Mouse (Mus musculus) lung, postnatal 0 days (tissue): ENCODE results near the gene Olfr483. TPM values are rescaled to one million over a fixed set of nuclear protein-coding genes. Genes with fewer than 3 reads are reported as not detected.

Experiments used
- ATAC-seq: fragments of 200-750 bp; cut with Nextera tagmentation; 2 replicates; pipeline ENCODE4 v1.8.0; 2017; ENCODE audit warnings: moderate library complexity
- DNase-seq: peaks from one replicate; pipeline ENCODE4 v3.0.0-alpha.2; 2016; ENCODE audit warnings: low spot score
- H3K27ac ChIP-seq: fragments of 300-500 bp; sonication (generic); 2 replicates; pipeline ENCODE4 v1.5.1; 2014; ENCODE audit warnings: antibody characterized with exemption, mild to moderate bottlenecking, low read length, mixed read lengths
- H3K27me3 ChIP-seq: fragments of 300-500 bp; sonication (generic); replicated peaks from 2 replicates; pipeline ENCODE4 v1.6.1; 2014; ENCODE audit warnings: low read length, mixed read lengths; ENCODE audit not compliant: insufficient read depth
- H3K36me3 ChIP-seq: fragments of 300-500 bp; sonication (generic); 2 replicates; pipeline ENCODE4 v1.6.1; 2014; ENCODE audit warnings: low read length, mixed read lengths; ENCODE audit not compliant: insufficient read depth
- H3K4me1 ChIP-seq: fragments of 300-500 bp; sonication (generic); 2 replicates; pipeline ENCODE4 v1.6.1; 2014; ENCODE audit warnings: antibody characterized with exemption, low read depth, low read length, mixed read lengths; ENCODE audit not compliant: insufficient read depth
- H3K4me2 ChIP-seq: fragments of 300-500 bp; sonication (generic); replicated peaks from 2 replicates; pipeline ENCODE4 v1.6.1; 2014; ENCODE audit warnings: low read depth, mild to moderate bottlenecking, low read length, moderate library complexity, mixed read lengths
- H3K4me3 ChIP-seq: fragments of 300-500 bp; sonication (generic); 2 replicates; pipeline ENCODE4 v1.5.1; 2014; ENCODE audit warnings: low read depth, low read length
- H3K9ac ChIP-seq: fragments of 300-500 bp; sonication (generic); replicated peaks from 2 replicates; pipeline ENCODE4 v1.6.1; 2014; ENCODE audit warnings: low read depth, mild to moderate bottlenecking
- H3K9me3 ChIP-seq: fragments of 300-500 bp; sonication (generic); 2 replicates; pipeline ENCODE4 v1.6.1; 2016; ENCODE audit warnings: low read length, mixed read lengths
- CTCF ChIP-seq: IDR thresholded peaks from 2 replicates; pipeline ENCODE4 v1.5.1; 2016; ENCODE audit warnings: antibody characterized with exemption, mild to moderate bottlenecking
- EP300 ChIP-seq: IDR thresholded peaks from 2 replicates; pipeline ENCODE4 v1.6.1; 2016; ENCODE audit warnings: antibody characterized with exemption, mild to moderate bottlenecking, control low read depth
- WGBS: fragments of 180-500 bp; shearing (Covaris S2); extraction: QIAGEN DNeasy Blood & Tissue Kit; methylation state at CpG from one replicate; pipeline ENCODE4 v1.1.7; 2014; 5-methylcytosine and 5-hydroxymethylcytosine counted together
- polyA plus RNA-seq: library from polyadenylated mRNA; unstranded; fragments of >200 nt; fragmentation: Nextera tagmentation; extraction: Ambion mirVana; gene quantifications from 2 replicates; pipeline ENCODE4 v1.2.1, GENCODE M21; 2015

The Olfr483 gene
- not detected in 2 replicates for polyA plus RNA-seq

DNA sequence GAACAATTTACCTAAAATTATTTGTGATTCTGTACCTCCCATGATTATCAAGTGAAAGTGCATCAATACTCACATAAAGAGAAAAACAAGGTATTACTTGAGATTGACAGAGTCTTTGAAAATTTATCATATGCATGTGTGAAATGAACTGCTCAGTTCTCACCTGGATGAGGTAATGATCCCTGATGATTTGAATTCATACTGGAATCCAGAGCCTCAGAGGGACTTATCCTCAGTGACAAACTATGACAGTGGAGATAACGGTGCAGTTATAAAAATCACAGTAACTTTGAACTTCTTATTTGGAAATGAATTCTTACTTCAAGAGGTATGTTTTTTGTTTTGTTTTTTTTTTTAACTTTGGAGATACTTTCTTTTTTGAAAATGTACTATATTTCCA lies at the start of gene Olfr483:
TSS of gene Olfr483 (plus strand) at position 301 of the 400 bp plus-strand sequence.
- WGBS: 77% methylated on average over 1 of the region's 1 CpGs

DNA sequence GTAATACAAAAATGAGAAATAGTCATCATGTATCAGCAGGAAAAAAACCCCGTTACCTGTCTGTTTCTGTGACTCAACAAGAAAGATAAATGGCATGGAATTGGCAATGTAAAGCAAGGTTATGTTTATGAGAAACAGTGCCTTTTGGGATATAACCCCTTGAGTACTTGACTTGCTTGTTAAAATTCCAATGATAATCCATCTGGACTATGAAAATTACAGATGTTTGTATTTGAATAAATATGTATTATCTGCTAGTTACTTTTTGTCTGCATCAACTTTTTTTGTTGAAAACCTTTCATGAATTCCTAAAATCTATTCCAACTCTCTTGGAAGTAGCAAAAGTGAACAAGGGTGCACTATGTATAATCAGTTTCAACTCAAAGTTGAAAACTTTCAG lies 33.4 kb upstream of the Olfr483 start, which contains the start of gene Olfr480:
TSS of gene Olfr480 (minus strand) at position 101 of the 400 bp plus-strand sequence.
- Histone ChIP-seq H3K27ac (no peak within 1 kb of the TSS), H3K4me2 (no peak within 1 kb of the TSS), H3K4me3 (no peak within 1 kb of the TSS), H3K9ac (no peak within 1 kb of the TSS), H3K36me3 (no peaks in the 10 kb centered on the region), H3K4me1 (no peaks in the 10 kb centered on the region), H3K27me3 (no peaks in the 10 kb centered on the region), H3K9me3 (no peaks in the 10 kb centered on the region)
- 75% methylated on average over 1 of the region's 1 CpGs for WGBS
- DNase-seq (no peak), ATAC-seq (no peak)
- TF ChIP-seq CTCF (no peak), EP300 (no peak)

More for the DNA sequence above, at the start of gene Olfr483:
- Histone ChIP-seq H3K27ac (no peak within 1 kb of the TSS), H3K4me1 (no peaks in the 10 kb centered on the region), H3K9ac (no peak within 1 kb of the TSS), H3K4me2 (no peak within 1 kb of the TSS), H3K36me3 (no peaks in the 10 kb centered on the region), H3K4me3 (no peak within 1 kb of the TSS), H3K9me3 (no peaks in the 10 kb centered on the region), H3K27me3 (no peaks in the 10 kb centered on the region)
- ATAC-seq (no peak), DNase-seq (no peak)
- TF ChIP-seq CTCF (no peak), EP300 (no peak)

DNA sequence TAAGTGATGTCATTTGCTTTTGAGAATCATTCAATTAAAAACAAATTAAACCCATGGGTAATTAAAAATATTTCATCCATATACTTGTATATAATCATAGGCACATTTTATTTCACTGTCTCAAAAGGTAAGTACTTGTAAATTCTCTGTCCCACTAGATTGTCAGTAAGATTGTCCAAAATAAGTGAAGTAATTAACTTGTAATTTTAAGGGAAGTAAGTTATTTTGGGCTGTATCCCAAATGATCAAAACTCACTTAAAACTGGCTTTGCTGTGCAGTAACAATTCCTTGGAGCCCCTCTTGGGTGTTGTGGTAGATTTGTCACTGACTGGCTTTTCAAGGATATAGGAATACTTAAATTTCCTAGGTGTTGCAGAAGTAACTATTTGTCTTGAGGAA lies 21.1 kb upstream of the Olfr483 start, which contains the start of gene Olfr481:
TSS of gene Olfr481 (plus strand) at position 301 of the 400 bp plus-strand sequence.
- H3K4me2 ChIP-seq: no peak within 1 kb of the TSS
- no peak for TF ChIP-seq EP300
- no peak for TF ChIP-seq CTCF
- ATAC-seq: no peak
- no peaks in the 10 kb centered on the region for H3K4me1 ChIP-seq
- no peaks in the 10 kb centered on the region for H3K27me3 ChIP-seq
- no peak within 1 kb of the TSS for H3K4me3 ChIP-seq
- no peaks in the 10 kb centered on the region for H3K9me3 ChIP-seq
- no peaks in the 10 kb centered on the region for H3K36me3 ChIP-seq
- no peak within 1 kb of the TSS for H3K9ac ChIP-seq
- H3K27ac ChIP-seq: no peak within 1 kb of the TSS
- DNase-seq: no peak

DNA sequence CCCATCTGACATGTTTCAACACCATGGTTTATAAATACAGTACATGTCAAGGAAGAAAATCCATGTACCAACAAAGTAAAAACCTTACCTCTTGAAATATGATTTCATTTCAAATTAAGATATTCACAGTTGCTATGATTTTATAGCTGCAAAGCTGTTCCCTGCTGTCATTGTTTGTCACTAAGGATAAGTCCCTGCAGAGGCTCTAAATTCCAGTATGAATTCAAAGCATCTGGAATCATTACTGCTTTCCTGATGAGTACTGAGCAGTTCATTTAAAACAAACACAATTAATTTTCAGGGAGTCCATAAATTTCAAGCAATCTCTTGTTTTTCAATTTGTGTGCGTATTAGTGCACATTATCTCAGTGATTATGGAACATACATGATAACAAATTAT lies 3.2 kb upstream of the Olfr483 start, which contains the start of gene Olfr482:
TSS of gene Olfr482 (minus strand) at position 101 of the 400 bp plus-strand sequence.
- no peak for DNase-seq
- WGBS: 55% methylated on average over 1 of the region's 1 CpGs

DNA sequence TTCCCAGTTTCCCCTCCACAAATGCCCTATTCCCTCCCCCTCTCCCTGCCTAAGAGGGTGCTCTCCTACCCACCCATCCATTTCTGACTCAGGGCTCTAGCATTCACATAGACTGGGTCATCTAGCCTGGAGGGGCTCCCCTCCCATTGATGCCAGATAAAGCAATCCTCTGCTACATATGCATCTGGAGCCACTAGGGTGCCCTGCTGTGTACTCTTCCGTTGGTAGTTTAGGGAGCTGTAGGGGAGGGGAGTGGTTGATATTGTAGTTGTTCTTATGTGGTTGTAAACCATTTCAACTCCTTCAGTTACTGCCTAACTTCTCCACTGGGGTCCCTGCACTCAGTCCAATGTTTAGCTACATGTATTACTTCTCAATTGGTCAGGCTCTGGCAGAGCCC lies 20.0 kb downstream of the Olfr483 start:
- Histone ChIP-seq H3K27me3 (no peaks in the 10 kb centered on the region), H3K9ac (no peak overlapping the region), H3K9me3 (no peaks in the 10 kb centered on the region), H3K36me3 (no peaks in the 10 kb centered on the region), H3K4me3 (no peak overlapping the region), H3K27ac (no peak overlapping the region), H3K4me1 (no peaks in the 10 kb centered on the region), H3K4me2 (no peak overlapping the region)
- no peak for ATAC-seq
- WGBS: 17% methylated on average over 1 of the region's 1 CpGs
- TF ChIP-seq EP300: no peak
- no peak for TF ChIP-seq CTCF
- DNase-seq: no peak

More for the DNA sequence above, 3.2 kb upstream of the Olfr483 start, which contains the start of gene Olfr482:
- H3K4me3 ChIP-seq: no peak within 1 kb of the TSS
- no peak for ATAC-seq
- H3K4me1 ChIP-seq: no peaks in the 10 kb centered on the region
- no peaks in the 10 kb centered on the region for H3K27me3 ChIP-seq
- no peak within 1 kb of the TSS for H3K9ac ChIP-seq
- no peak within 1 kb of the TSS for H3K4me2 ChIP-seq
- no peaks in the 10 kb centered on the region for H3K9me3 ChIP-seq
- no peaks in the 10 kb centered on the region for H3K36me3 ChIP-seq
- TF ChIP-seq EP300: no peak
- no peak for TF ChIP-seq CTCF
- H3K27ac ChIP-seq: no peak within 1 kb of the TSS

DNA sequence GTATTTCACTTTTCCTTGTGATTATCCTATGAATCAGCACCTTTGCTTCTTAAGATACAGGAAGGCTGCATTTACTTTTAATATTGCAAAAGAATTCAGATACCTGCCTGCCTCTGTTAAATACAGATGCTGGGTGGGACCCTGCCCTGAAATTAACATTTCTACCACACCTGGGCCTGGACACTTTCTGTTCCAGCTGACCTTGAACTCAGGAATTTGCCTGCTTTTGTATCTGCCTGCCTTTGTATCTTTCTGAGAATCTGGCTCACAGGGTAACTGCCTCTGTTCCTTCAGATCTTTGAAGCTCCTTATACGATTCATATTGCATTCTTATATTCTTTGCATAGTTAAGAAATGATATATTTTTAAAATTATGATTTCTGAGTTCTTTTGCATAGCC lies 20.8 kb downstream of the Olfr483 start:
- DNase-seq (no peak), ATAC-seq (no peak)
- H3K9ac ChIP-seq: no peak overlapping the region

DNA sequence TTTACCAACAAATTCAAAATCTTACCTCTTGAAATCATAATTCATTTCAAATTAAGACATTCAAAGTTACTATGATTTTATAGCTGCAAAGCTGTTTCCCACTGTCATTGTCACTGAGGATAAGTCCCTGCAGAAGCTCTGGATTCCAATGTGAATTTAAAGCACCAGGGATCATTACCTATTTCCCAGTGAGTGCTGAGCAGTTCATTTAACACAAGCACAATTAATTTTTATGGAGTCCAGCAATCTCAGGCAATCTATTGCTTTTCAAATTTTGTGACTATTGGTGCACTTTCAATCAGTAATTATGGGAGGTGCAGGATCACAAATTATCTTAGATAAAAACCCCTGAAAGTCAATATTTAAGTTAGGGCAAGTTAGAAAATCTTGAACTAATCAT lies 26.7 kb downstream of the Olfr483 start, which contains the start of gene Olfr484:
TSS of gene Olfr484 (minus strand) at position 101 of the 400 bp plus-strand sequence.
- DNase-seq (no peak), ATAC-seq (no peak)
- no peaks in the 10 kb centered on the region for H3K27me3 ChIP-seq
- H3K4me2 ChIP-seq: no peak within 1 kb of the TSS
- H3K4me1 ChIP-seq: no peaks in the 10 kb centered on the region
- H3K4me3 ChIP-seq: no peak within 1 kb of the TSS
- TF ChIP-seq CTCF (no peak), EP300 (no peak)
- no peaks in the 10 kb centered on the region for H3K9me3 ChIP-seq
- H3K36me3 ChIP-seq: no peaks in the 10 kb centered on the region
- no peak within 1 kb of the TSS for H3K9ac ChIP-seq
- H3K27ac ChIP-seq: no peak within 1 kb of the TSS

More for the DNA sequence above, 20.8 kb downstream of the Olfr483 start:
- Histone ChIP-seq H3K9me3 (no peaks in the 10 kb centered on the region), H3K4me2 (no peak overlapping the region), H3K4me3 (no peak overlapping the region), H3K36me3 (no peaks in the 10 kb centered on the region), H3K27me3 (no peaks in the 10 kb centered on the region), H3K27ac (no peak overlapping the region), H3K4me1 (no peaks in the 10 kb centered on the region)
- TF ChIP-seq EP300: no peak
- TF ChIP-seq CTCF: no peak
- 42% methylated on average over 1 of the region's 1 CpGs for WGBS

Other genes with a start within 250 kb of the Olfr483 start
- gene Olfr472, start 202.9 kb upstream of the Olfr483 start, polyA plus RNA-seq: not detected in 2 replicates
- gene Olfr473, start 170.4 kb upstream of the Olfr483 start, polyA plus RNA-seq: not detected in 2 replicates
- not detected in 2 replicates for gene Olfr474, start 146.2 kb upstream of the Olfr483 start, polyA plus RNA-seq
- not detected in 2 replicates for gene Olfr476, start 136.0 kb upstream of the Olfr483 start, polyA plus RNA-seq
- gene Olfr477, start 114.2 kb upstream of the Olfr483 start, polyA plus RNA-seq: not detected in 2 replicates
- gene Olfr478, start 66.9 kb upstream of the Olfr483 start, polyA plus RNA-seq: not detected in 2 replicates
- gene Olfr479, start 50.2 kb upstream of the Olfr483 start, polyA plus RNA-seq: not detected in 2 replicates
- not detected in 2 replicates for gene Olfr480, start 33.5 kb upstream of the Olfr483 start, polyA plus RNA-seq
- gene Olfr481, start 21.0 kb upstream of the Olfr483 start, polyA plus RNA-seq: not detected in 2 replicates
- 0.08 and 0.16 TPM in 2 replicates for gene Olfr482, start 3.3 kb upstream of the Olfr483 start, polyA plus RNA-seq
- gene Olfr484, start 26.6 kb downstream of the Olfr483 start, polyA plus RNA-seq: not detected in 2 replicates
- not detected in 2 replicates for gene Olfr485, start 59.0 kb downstream of the Olfr483 start, polyA plus RNA-seq
- gene Olfr486, start 71.9 kb downstream of the Olfr483 start, polyA plus RNA-seq: not detected in 2 replicates
- not detected in 2 replicates for gene Olfr487, start 113.8 kb downstream of the Olfr483 start, polyA plus RNA-seq
- gene Olfr488, start 157.5 kb downstream of the Olfr483 start, polyA plus RNA-seq: not detected in 2 replicates
- not detected in 2 replicates for gene Olfr490, start 188.1 kb downstream of the Olfr483 start, polyA plus RNA-seq
- not detected in 2 replicates for gene Olfr491, start 212.6 kb downstream of the Olfr483 start, polyA plus RNA-seq
- not detected in 2 replicates for gene Olfr492, start 222.8 kb downstream of the Olfr483 start, polyA plus RNA-seq
- gene Olfr493, start 246.1 kb downstream of the Olfr483 start, polyA plus RNA-seq: not detected in 2 replicates